Mouse (Mus musculus) layer of hippocampus, adult 2 months (tissue): Measurements from ENCODE around the gene Atoh8. TPM values are rescaled to one million over a fixed set of nuclear protein-coding genes. Genes with fewer than 3 reads are reported as not detected.
A peak's percentile ranks its signal among the peaks of the same experiment; 100 is the strongest.

ENCODE experiments used
- DNase-seq, 2 experiments: peaks; one replicate each; pipeline ENCODE4 v3.0.0; 2022; ENCODE audit warnings: low spot score in 2 of 2
- H3K27ac ChIP-seq: fragments of 200-600 bp; 2 replicates; pipeline ENCODE4 v1.8.1; 2022
- H3K4me3 ChIP-seq: fragments of 200-600 bp; 2 replicates; pipeline ENCODE4 v1.8.1; 2022; ENCODE audit warnings: mild to moderate bottlenecking
- CTCF ChIP-seq: fragments of 200-600 bp; conservative IDR thresholded peaks from 2 replicates; pipeline ENCODE4 v1.8.1; 2022; ENCODE audit warnings: antibody characterized with exemption, mild to moderate bottlenecking, moderate library complexity
- total RNA-seq, 2 experiments: library from RNA; stranded (reverse); gene quantifications; 2 replicates each; pipeline ENCODE4 v1.2.3; 2021

Gene Atoh8
- total RNA-seq, 2 experiments from 2014 or later = 2.1 to 3.1 TPM

DNA sequence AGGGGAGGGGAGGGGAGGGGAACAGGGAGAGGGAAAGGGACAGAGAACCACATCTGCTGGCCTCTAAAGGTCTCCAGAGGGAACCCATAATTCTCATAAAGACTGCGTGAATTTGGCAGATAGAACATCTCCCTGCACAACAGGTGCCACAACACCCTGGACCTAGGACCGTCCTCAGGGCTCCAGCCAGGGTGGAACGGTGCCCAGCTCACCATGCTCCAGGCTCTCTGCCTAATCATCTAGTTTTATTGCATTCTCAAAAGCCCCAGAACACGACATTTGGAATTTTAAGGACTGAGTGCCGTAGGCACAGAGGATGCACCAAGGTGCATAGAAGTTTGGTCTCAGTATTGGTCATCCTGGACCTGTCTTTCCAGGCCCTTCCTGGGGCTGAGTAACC lies 34.9 kb upstream of the Atoh8 start:
- no peak overlapping the region for H3K4me3 ChIP-seq
- no peak for TF ChIP-seq CTCF
- no peak for DNase-seq
- H3K27ac ChIP-seq = no peak overlapping the region

DNA sequence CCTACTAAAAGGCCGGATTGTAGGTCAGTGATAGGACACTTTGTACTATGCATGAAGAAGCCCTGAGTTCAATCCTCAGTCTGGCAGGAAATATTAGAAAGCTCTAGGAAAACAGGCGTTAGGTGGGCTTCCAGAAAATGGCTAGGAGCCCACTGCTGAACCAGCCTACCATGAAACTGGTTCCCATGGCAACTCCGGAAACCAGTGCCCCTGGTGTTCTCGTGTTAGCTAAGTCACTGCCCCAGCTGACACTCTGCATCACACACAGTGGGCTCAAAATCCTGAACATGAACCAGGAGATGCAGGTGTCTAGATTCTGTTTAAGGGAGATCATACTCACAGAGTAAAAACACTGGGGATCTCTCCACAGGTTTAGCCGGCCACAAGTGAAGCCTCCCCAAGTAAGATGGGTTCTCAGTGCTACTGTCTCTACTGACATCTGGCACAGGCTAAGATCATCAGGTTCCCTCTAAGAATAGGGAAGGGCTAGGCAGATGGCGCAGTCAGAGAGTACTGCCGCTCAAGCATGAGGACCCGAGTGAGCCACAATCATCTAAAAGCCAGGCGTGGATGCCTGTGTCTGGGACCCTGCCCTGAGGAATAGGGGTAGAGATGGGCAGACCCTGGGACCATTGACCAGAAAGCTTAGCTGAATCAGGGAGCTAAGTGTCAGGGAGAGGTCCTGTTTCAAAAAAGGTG lies 32.9 kb upstream of the Atoh8 start:
- no peak overlapping the region for H3K4me3 ChIP-seq
- no peak for DNase-seq
- no peak overlapping the region for H3K27ac ChIP-seq
- TF ChIP-seq CTCF = no peak

DNA sequence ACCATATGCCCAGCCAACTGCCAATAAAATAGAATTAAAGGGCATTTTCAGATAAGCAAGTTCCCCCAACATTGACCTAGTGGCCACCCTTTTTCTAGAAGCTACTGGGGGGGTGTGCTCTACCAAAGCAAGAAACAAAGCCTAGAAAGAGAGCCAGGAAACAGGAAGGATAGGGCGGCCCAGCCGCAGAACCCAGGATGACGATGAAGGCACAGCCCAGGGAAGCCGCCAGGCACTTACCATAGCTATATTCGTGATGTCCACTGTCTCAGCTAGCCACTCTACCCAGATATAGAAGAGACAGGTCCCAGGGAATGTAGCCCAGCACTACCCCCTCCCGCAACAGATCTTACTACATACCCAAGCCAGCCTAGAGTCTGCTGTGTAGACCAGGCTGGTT lies 30.3 kb upstream of the Atoh8 start:
- no peak for TF ChIP-seq CTCF
- DNase-seq = no peak
- Histone ChIP-seq H3K27ac (no peak overlapping the region), H3K4me3 (no peak overlapping the region)

DNA sequence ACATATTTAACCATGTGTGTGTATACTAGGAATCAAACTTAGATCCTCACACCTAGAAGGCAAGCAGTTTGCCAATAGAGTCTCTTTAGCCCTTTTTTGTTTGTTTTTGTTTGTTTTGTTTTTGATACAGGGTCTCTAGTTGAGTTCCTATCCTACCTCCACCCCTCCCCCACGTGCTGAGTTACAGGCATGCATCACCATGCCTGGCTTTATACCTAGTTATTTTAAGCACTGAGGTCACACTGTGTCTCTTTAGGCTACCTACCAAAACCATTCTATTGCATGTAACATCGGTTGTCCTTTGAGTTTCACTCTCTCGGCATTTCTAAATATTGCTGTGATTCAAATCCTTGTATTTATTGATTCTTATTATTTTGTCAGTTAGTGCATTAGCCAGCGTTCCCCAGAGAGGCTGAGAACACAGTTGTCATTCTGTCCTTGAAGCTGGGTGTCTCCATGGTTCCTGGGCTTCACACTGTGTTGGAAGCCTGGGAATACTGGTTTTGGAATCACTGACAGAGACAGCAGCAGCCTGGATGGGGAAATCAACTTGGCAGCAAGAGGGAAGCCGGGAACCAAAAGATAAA lies 28.4 kb upstream of the Atoh8 start:
- peak overlapping the region; percentile 48; the same call in 1 of the 2 replicates for H3K27ac ChIP-seq
- H3K4me3 ChIP-seq = no peak overlapping the region
- TF ChIP-seq CTCF = no peak
- DNase-seq = peak in 1 of 2 experiments; percentile 32

DNA sequence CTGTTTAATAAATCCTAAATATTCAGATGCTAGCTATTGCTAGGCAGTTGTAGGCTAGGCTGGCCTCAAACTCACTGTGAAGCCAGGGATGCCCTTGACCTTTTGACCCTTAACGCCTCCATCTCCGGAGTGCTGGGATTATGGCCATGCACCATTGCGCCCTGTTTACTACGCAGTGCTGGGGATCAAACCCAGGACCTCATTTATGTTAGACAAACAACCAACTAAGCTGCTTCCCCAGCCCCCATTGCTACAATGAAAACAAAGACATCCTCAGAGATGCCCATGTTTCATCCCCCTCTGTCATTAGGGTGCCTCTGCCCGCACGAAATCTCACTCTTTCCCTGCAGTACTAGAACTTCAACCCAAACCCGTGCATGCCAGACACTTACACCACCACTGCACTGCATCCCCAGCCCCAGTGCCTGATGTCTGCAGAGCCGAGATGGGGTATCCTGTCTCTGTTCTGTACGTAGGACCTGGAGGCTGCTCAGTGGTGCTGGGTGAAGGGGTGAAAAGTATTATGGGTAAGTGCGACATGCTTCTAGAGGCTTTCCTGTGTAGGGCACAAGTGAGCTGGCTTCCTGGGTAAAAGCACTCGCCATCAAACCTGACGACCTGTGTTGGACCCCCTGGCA lies 26.4 kb upstream of the Atoh8 start:
- Histone ChIP-seq H3K27ac (no peak overlapping the region), H3K4me3 (no peak overlapping the region)
- no peak for DNase-seq
- TF ChIP-seq CTCF = no peak

DNA sequence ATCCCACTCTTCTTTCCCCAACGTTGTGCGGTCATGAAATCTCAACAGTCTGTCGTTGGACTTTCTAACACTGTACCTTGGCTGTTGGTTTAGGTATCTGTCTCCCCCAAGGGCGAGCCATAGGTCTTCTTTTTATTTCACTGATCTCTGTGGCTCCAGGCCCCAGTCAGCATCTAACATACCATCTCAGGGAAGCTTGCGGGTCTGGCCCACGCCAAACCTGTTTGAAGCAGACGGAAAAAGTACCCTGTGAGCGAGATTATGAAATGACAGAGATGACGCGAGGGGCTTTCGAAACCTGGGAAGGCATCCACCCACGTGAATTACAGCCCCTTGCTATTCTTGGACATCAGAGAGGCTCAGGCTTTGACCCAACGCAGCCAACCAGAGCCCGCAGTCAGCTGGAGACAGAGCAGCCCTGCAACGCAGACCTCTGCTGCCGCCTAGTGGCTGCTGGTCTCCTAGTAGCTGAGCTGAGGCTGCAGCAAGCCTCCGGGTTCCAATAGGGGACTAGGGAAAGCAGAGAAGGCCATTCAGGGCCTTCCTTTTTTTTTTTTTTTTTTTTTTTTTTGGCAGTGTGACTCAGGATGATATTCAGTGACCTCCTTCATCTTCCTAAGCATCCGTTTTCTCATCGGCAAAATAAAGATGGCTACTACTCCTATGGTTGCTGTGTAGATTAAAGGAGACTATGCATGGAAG lies 25.8 kb upstream of the Atoh8 start:
- Histone ChIP-seq H3K4me3 (no peak overlapping the region), H3K27ac (no peak overlapping the region)
- DNase-seq = peak; percentile 83 to 93
- peak; percentile 97 for TF ChIP-seq CTCF

DNA sequence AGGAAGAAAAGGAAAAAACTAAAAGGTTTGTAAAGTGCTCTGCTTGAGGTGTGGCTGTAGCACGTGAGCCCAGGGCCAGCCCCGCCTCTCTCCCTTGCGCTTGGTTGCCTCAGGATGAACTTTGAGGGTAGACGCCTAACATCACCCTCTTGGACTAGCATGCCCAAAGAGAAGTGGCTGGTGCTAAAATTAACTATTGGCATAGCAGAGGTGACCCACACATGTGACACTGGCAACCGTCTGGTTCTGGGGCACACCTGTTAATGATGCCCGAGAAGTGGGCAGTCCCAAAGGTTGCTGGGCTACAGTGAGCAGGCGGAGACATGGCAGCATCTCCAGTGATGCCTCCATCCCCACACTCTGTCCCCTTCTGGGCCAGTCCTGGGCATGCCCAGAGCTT lies 24.1 kb upstream of the Atoh8 start:
- TF ChIP-seq CTCF = no peak
- Histone ChIP-seq H3K4me3 (no peak overlapping the region), H3K27ac (no peak overlapping the region)
- no peak for DNase-seq

DNA sequence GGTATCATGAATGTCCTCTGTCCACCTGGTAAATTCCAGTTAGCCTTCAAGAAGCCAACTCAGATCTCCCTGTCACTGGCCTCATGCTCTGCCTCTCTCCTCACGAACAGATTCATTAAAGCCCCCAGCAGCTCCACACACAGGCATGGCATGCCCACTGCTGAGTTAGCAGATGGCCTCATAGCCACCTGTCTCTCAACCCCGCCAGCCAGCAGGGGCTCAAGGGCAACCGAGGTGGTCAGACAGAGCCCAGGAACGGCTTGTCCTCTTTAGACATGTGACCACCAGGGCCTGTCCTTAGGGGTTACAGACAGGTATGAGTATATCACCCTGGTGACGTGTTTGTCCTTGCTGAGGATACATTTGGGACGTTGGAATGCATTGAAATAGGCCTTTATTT lies 19.9 kb upstream of the Atoh8 start:
- no peak for TF ChIP-seq CTCF
- DNase-seq = no peak
- no peak overlapping the region for H3K4me3 ChIP-seq
- no peak overlapping the region for H3K27ac ChIP-seq

DNA sequence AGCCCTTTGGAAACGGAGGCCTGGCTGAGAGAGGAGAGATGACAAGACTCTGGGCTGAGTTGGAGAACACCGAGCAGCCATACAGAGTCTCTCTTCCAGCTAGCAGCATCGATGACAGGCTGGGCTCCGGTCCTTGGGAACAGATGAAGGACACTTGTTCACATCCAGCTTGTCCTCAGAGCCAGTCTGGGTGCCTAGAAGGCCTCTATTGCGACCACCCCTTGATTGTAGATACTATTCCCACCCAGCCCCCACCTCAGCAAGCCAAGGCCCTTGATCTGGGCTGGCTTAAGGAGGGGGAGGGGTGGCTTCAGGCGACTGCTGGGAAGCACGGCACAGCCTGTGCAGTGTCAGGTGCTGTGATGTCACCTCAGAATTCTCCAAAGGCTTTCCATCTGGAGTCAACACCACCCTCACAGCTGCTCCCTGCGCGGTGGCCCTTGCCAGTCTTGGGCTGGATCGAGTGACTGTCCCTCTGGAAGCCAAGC lies 19.3 kb upstream of the Atoh8 start:
- Histone ChIP-seq H3K4me3 (no peak overlapping the region), H3K27ac (no peak overlapping the region)
- DNase-seq = no peak
- no peak for TF ChIP-seq CTCF

DNA sequence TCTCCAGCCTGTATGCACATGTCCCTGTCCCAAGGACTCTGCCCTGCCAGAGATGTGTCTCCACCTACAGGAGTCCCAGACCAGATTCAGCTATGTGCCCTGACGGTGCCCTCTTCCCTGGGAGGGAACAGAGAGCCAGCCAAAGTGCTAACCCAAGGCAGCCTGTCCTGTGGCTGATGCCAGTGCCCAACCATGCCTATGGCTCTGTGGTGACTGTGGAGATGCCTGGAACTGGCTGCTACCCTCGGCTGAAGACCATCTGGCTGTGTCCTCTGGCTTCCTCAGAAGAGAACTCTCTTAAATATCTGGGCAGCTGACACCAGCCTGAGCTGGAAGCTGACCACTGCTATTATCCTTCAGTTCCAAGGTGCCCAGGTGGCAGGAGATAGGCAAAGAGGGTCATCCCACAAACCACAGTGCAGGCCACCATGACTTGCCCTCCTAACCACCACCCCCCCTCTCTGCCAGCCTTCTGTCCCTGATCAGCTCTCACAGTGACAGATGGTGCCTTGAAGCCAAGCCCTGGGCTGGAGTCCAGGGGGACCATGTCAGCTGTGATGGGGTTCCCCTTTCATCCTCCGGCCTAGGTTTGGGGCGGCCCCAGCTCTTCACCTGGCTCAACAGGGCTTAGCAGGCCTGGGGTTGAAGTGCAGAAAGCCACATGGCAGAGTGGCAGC lies 18.7 kb upstream of the Atoh8 start:
- no peak for TF ChIP-seq CTCF
- Histone ChIP-seq H3K4me3 (no peak overlapping the region), H3K27ac (no peak overlapping the region)
- DNase-seq = no peak

DNA sequence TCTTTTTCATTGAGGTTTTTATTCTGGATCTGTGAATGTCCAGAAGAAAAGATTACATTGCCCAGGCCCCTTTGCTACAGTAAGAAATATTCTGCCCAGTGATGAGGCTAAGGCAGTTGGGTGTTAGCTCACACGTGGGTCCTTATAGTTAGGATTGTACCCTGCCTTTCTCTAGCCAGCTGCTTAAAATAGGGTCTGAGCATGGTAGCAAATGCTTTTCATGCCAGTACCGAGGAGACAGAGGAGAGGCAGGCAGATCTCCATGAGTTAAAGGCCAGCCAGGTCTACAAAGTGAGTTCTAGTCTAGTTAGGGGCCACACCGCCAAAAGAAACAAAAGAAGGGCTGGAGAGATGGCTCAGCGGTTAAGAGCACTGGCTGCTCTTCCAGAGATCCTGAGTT lies 17.8 kb upstream of the Atoh8 start:
- no peak overlapping the region for H3K4me3 ChIP-seq
- TF ChIP-seq CTCF = no peak
- no peak overlapping the region for H3K27ac ChIP-seq
- no peak for DNase-seq

DNA sequence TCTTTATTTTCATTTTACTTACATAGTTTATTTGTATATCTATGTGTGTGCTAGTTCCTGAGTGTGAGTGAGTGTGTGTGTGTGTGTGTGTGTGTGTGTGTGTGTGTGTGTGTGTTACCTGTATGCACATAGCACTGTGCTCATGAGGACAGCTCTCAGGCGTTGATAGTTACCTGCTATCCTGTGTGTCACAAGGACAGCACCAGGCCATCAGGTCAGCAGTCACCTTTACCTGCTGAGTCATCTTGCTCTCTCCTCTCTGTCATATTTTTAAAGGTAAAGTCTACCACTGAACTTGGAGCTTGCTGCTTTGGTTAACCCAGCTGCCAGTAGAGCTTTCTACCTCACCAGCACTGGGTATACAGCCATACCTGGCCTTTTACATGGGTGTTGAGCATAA lies 17.1 kb upstream of the Atoh8 start:
- H3K4me3 ChIP-seq = no peak overlapping the region
- no peak for TF ChIP-seq CTCF
- no peak overlapping the region for H3K27ac ChIP-seq
- DNase-seq = no peak

DNA sequence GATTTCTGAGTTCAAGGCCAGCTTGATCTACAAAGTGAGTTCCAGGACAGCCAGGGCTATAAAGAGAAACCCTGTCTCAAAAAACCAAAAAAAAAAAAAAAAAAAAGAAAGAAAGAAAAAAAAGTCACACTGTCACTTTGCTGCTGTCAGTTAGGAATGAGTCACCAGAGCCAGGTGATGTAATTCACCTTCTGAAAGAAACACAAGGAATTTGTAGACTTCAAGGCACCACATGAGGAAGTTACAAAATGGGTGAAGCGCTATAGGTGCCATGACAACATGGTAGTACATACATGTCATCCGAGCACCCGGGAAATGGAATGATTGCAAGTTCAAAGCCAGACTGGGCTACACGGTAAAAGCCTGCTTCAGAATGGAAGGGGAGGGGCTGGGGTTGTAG lies 14.6 kb upstream of the Atoh8 start:
- no peak for TF ChIP-seq CTCF
- no peak for DNase-seq
- Histone ChIP-seq H3K27ac (no peak overlapping the region), H3K4me3 (no peak overlapping the region)
